8 mouse cellular contexts compared by ENCODE assay signal in genomic region chr7:133457436-133458324, GRCm38 (mm10).
DNase-seq lines count a peak whose midpoint lies in the region; ATAC-seq and TF ChIP-seq lines count a peak whose summit lies in the region.

No protein-coding gene starts in this region.

- H3K9me3 ChIP-seq in lung, embryonic 15.5 days: no peaks in the 10 kb centered on the region
- no peaks in the 10 kb centered on the region for H3K9me3 ChIP-seq in embryonic facial prominence, embryonic 14.5 days (ENCODE audit: control insufficient read depth, low read length)
- H3K9me3 ChIP-seq in intestine, embryonic 16.5 days (ENCODE audit: control insufficient read depth, low read length): no peaks in the 10 kb centered on the region

- no peak for TF ChIP-seq CTCF in lung, adult 2 months (IDR thresholded peaks at IDR 0.05; ENCODE audit: insufficient read depth, low read length)
- no peak for TF ChIP-seq CTCF in olfactory bulb, adult 2 months (IDR thresholded peaks at IDR 0.05; ENCODE audit: insufficient read depth, low read depth, low read length)

- no peak overlapping the region for H3K4me3 ChIP-seq in lung, embryonic 15.5 days
- no peak overlapping the region for H3K4me3 ChIP-seq in lung, adult 2 months (replicated peaks; ENCODE audit: extremely low read depth, low read depth, low read length)
- H3K4me3 ChIP-seq in embryonic facial prominence, embryonic 14.5 days (ENCODE audit: low read depth, low read length): no peak overlapping the region
- H3K4me3 ChIP-seq in intestine, embryonic 16.5 days (ENCODE audit: low read length): no peak overlapping the region
- no peak overlapping the region for H3K4me3 ChIP-seq in olfactory bulb, adult 2 months (ENCODE audit: insufficient read depth, low read depth, low read length)

- no peak; the same call in 1 of the 2 replicates for ATAC-seq in lung, embryonic 15.5 days (ENCODE audit: borderline replicate concordance, extremely low read depth, low FRiP score, low TSS enrichment)
- ATAC-seq in embryonic facial prominence, embryonic 14.5 days (ENCODE audit: low read depth): peak; percentile 71
- no peak for ATAC-seq in intestine, embryonic 16.5 days

- 36% methylated on average over 16 of the region's 16 CpGs for WGBS in lung, embryonic 15.5 days
- WGBS in lung, adult 2 months: 40% methylated on average over 16 of the region's 16 CpGs
- 23% methylated on average over 16 of the region's 16 CpGs for WGBS in embryonic facial prominence, embryonic 14.5 days
- WGBS in intestine, embryonic 16.5 days: 45% methylated on average over 16 of the region's 16 CpGs
- WGBS in olfactory bulb, adult 2 months: 71% methylated on average over 16 of the region's 16 CpGs

- TF ChIP-seq POLR2A in lung, adult 2 months (IDR thresholded peaks at IDR 0.05; ENCODE audit: borderline replicate concordance, extremely low read depth, low read depth, low read length): no peak
- no peak for TF ChIP-seq POLR2A in olfactory bulb, adult 2 months (IDR thresholded peaks at IDR 0.05; ENCODE audit: insufficient read depth, low read depth, low read length)

- H3K27me3 ChIP-seq in lung, embryonic 15.5 days: no peaks in the 10 kb centered on the region
- no peaks in the 10 kb centered on the region for H3K27me3 ChIP-seq in embryonic facial prominence, embryonic 14.5 days (replicated peaks; ENCODE audit: control insufficient read depth, insufficient read depth, low read length)
- no peaks in the 10 kb centered on the region for H3K27me3 ChIP-seq in intestine, embryonic 16.5 days (replicated peaks; ENCODE audit: control insufficient read depth, insufficient read depth, low read length)

- H3K27ac ChIP-seq in lung, embryonic 15.5 days: peak overlapping the region; percentile 18
- H3K27ac ChIP-seq in embryonic facial prominence, embryonic 14.5 days (replicated peaks; ENCODE audit: low read depth, low read length): peak overlapping the region; percentile 86
- H3K27ac ChIP-seq in intestine, embryonic 16.5 days (ENCODE audit: low read length): peak overlapping the region; percentile 74
- 0 out of 2 replicates have a peak overlapping the region, but pooled peaks have one; percentile 3 for H3K27ac ChIP-seq in olfactory bulb, adult 2 months (ENCODE audit: insufficient read depth, low read depth, low read length)

- peaks cover 11% of the 10 kb centered on the region for H3K4me1 ChIP-seq in lung, embryonic 15.5 days
- no peaks in the 10 kb centered on the region; the same call in 1 of the 2 replicates for H3K4me1 ChIP-seq in lung, adult 2 months (ENCODE audit: control insufficient read depth, insufficient read depth, low read length)
- peaks cover 17% of the 10 kb centered on the region; the same call in 1 of the 2 replicates for H3K4me1 ChIP-seq in embryonic facial prominence, embryonic 14.5 days (ENCODE audit: control insufficient read depth, insufficient read depth, low read length)
- peaks cover 4% of the 10 kb centered on the region; the same call in 1 of the 2 replicates for H3K4me1 ChIP-seq in intestine, embryonic 16.5 days (ENCODE audit: control insufficient read depth, insufficient read depth, low read length)
- H3K4me1 ChIP-seq in olfactory bulb, adult 2 months (ENCODE audit: control insufficient read depth, insufficient read depth, low read length): no peaks in the 10 kb centered on the region; the same call in 1 of the 2 replicates

- H3K9ac ChIP-seq in lung, embryonic 15.5 days: no peak overlapping the region
- peak overlapping the region; percentile 22; the same call in 1 of the 2 replicates for H3K9ac ChIP-seq in embryonic facial prominence, embryonic 14.5 days (ENCODE audit: low read depth, low read length)
- 0 out of 2 replicates have a peak overlapping the region, but pooled peaks have one; percentile 24 for H3K9ac ChIP-seq in intestine, embryonic 16.5 days (ENCODE audit: low read depth, low read length)

- DNase-seq in lung, adult 2 months: no peak
- peak; percentile 92 for DNase-seq in embryonic facial prominence, embryonic 14.5 days (ENCODE audit: low spot score)
- no peak for DNase-seq in right cerebral cortex, adult 2 months (ENCODE audit: low spot score in 2 of 2)
- DNase-seq in spleen, adult 12 weeks (ENCODE audit: low spot score): no peak
- no peak for DNase-seq in cerebellum, postnatal 36 days

- H3K36me3 ChIP-seq in lung, embryonic 15.5 days: no peaks in the 10 kb centered on the region
- H3K36me3 ChIP-seq in embryonic facial prominence, embryonic 14.5 days (ENCODE audit: control insufficient read depth, insufficient read depth, low read length): no peaks in the 10 kb centered on the region
- no peaks in the 10 kb centered on the region for H3K36me3 ChIP-seq in intestine, embryonic 16.5 days (ENCODE audit: control insufficient read depth, insufficient read depth, low read length)

- H3K4me2 ChIP-seq in lung, embryonic 15.5 days: no peak overlapping the region
- peak overlapping the region; percentile 25; the same call in 1 of the 2 replicates for H3K4me2 ChIP-seq in embryonic facial prominence, embryonic 14.5 days (ENCODE audit: low read depth, low read length)
- H3K4me2 ChIP-seq in intestine, embryonic 16.5 days (ENCODE audit: low read depth, low read length): no peak overlapping the region

Comparison
In these comparisons a context has a peak if more than half of its experiments do, and no peak if none do; other contexts are left out.
1. H3K27ac ChIP-seq: peak in every context shown above with its lines; median percentile 86 in embryonic facial prominence, embryonic 14.5 days; 74 in intestine, embryonic 16.5 days; 18 in lung, embryonic 15.5 days; 3 in olfactory bulb, adult 2 months.